Mouse (Mus musculus): Measurements from ENCODE around the gene Sptbn4. TPM values are rescaled to one million over a fixed set of nuclear protein-coding genes. Genes with fewer than 3 reads are reported as not detected.

The Sptbn4 gene
- polyA plus RNA-seq (2012; rRNA removed), result 0.57 and 1.0 TPM in 2 replicates

GRCm38 (mm10) chr7:27447419-27448286, at the start of gene Sptbn4, which contains the start of gene Blvrb:
TSS of gene Sptbn4 (minus strand) at chr7:27447686.
TSS of gene Blvrb (plus strand) at chr7:27447978.

GRCm38 (mm10) chr7:27486770-27487697, 39.5 kb upstream of the Sptbn4 start, which contains the start of gene Sertad1:
TSS of gene Sertad1 (plus strand) at chr7:27486910.

GRCm38 (mm10) chr7:27473156-27473834, 25.8 kb upstream of the Sptbn4 start, which contains the start of gene Sertad3:
TSS of gene Sertad3 (plus strand) at chr7:27473768.

GRCm38 (mm10) chr7:27356861-27357594, 90.5 kb downstream of the Sptbn4 start, which contains the start of gene Gm20479:
TSS of gene Gm20479 (minus strand) at chr7:27357419.

GRCm38 (mm10) chr7:27355745-27356240, 91.7 kb downstream of the Sptbn4 start, which contains the start of gene Shkbp1:
TSS of gene Shkbp1 (minus strand) at chr7:27356019.

GRCm38 (mm10) chr7:27337175-27337853, 110.2 kb downstream of the Sptbn4 start, which contains the start of gene Ltbp4:
TSS of gene Ltbp4 (minus strand) at chr7:27337692.

Other genes with a start within 250 kb of the Sptbn4 start
- 30.0 and 32.5 TPM in 2 replicates for gene Itpkc, start 219.0 kb downstream of the Sptbn4 start, polyA plus RNA-seq (2012; rRNA removed)
- gene Coq8b, start 214.7 kb downstream of the Sptbn4 start, polyA plus RNA-seq (2012; rRNA removed), result 45.7 and 55.4 TPM in 2 replicates
- 24.9 and 26.6 TPM in 2 replicates for gene Numbl, start 189.3 kb downstream of the Sptbn4 start, polyA plus RNA-seq (2012; rRNA removed)
- 310 and 356 TPM in 2 replicates for gene Ltbp4, start 110.0 kb downstream of the Sptbn4 start, polyA plus RNA-seq (2012; rRNA removed)
- 107 and 150 TPM in 2 replicates for gene Shkbp1, start 91.7 kb downstream of the Sptbn4 start, polyA plus RNA-seq (2012; rRNA removed)
- not detected in 2 replicates for gene Gm20479, start 90.3 kb downstream of the Sptbn4 start, polyA plus RNA-seq (2012; rRNA removed)
- gene Blvrb, start 292 bp upstream of the Sptbn4 start, polyA plus RNA-seq (2012; rRNA removed), result 146 and 164 TPM in 2 replicates
- 14.3 and 15.9 TPM in 2 replicates for gene Sertad3, start 26.1 kb upstream of the Sptbn4 start, polyA plus RNA-seq (2012; rRNA removed)
- gene Sertad1, start 39.2 kb upstream of the Sptbn4 start, polyA plus RNA-seq (2012; rRNA removed), result 71.5 and 84.1 TPM in 2 replicates
- gene Prx, start 51.6 kb upstream of the Sptbn4 start, polyA plus RNA-seq (2012; rRNA removed), result 1.5 and 2.3 TPM in 2 replicates
- 1.1 and 1.4 TPM in 2 replicates for gene Hipk4, start 75.6 kb upstream of the Sptbn4 start, polyA plus RNA-seq (2012; rRNA removed)
- 108 and 120 TPM in 2 replicates for gene Pld3, start 105.5 kb upstream of the Sptbn4 start, polyA plus RNA-seq (2012; rRNA removed)
- 21.1 and 22.8 TPM in 2 replicates for gene 2310022A10Rik, start 105.5 kb upstream of the Sptbn4 start, polyA plus RNA-seq (2012; rRNA removed)
- 42.0 and 45.4 TPM in 2 replicates for gene Akt2, start 143.9 kb upstream of the Sptbn4 start, polyA plus RNA-seq (2012; rRNA removed)
- 0.28 and 0.57 TPM in 2 replicates for gene Ttc9b, start 206.2 kb upstream of the Sptbn4 start, polyA plus RNA-seq (2012; rRNA removed)
- gene Map3k10, start 226.9 kb upstream of the Sptbn4 start, polyA plus RNA-seq (2012; rRNA removed), result 34.9 and 35.9 TPM in 2 replicates
- gene Zfp607b, start 241.7 kb upstream of the Sptbn4 start, polyA plus RNA-seq (2012; rRNA removed), result 0.08 and 0.20 TPM in 2 replicates